Mouse (Mus musculus) hindbrain, embryonic 14.5 days (tissue): ENCODE measurements around the gene Plxna1. TPM values are rescaled to one million over a fixed set of nuclear protein-coding genes. Genes with fewer than 3 reads are reported as not detected.

ENCODE experiments used
- ATAC-seq: fragments of 200-750 bp; cut with Nextera tagmentation; 2 replicates; pipeline ENCODE4 v1.8.0; 2017; ENCODE audit warnings: moderate number of reproducible peaks, mild to moderate bottlenecking, moderate TSS enrichment, moderate library complexity; ENCODE audit not compliant: low FRiP score
- DNase-seq: peaks from one replicate; pipeline ENCODE4 v3.0.0-alpha.2; 2015; ENCODE audit warnings: low spot score
- H3K27ac ChIP-seq: fragments of 300-500 bp; sonication (generic); 2 replicates; pipeline ENCODE4 v1.5.1; 2014; ENCODE audit warnings: mild to moderate bottlenecking, moderate library complexity
- H3K27me3 ChIP-seq: fragments of 300-500 bp; sonication (generic); 2 replicates; pipeline ENCODE4 v1.6.1; 2014; ENCODE audit warnings: mild to moderate bottlenecking, low read length, mixed read lengths; ENCODE audit not compliant: control insufficient read depth, insufficient read depth
- H3K36me3 ChIP-seq: fragments of 300-500 bp; sonication (generic); replicated peaks from 2 replicates; pipeline ENCODE4 v1.6.1; 2014; ENCODE audit not compliant: control insufficient read depth, insufficient read depth
- H3K4me1 ChIP-seq: fragments of 300-500 bp; sonication (generic); replicated peaks from 2 replicates; pipeline ENCODE4 v1.6.1; 2014; ENCODE audit warnings: antibody characterized with exemption, low read length, mixed read lengths; ENCODE audit not compliant: control insufficient read depth, insufficient read depth
- H3K4me2 ChIP-seq: fragments of 300-500 bp; sonication (generic); replicated peaks from 2 replicates; pipeline ENCODE4 v1.6.1; 2014; ENCODE audit warnings: mild to moderate bottlenecking, moderate library complexity
- H3K4me3 ChIP-seq: fragments of 300-500 bp; sonication (generic); replicated peaks from 2 replicates; pipeline ENCODE4 v1.5.1; 2014; ENCODE audit warnings: mild to moderate bottlenecking, low read length
- H3K9ac ChIP-seq: fragments of 300-500 bp; sonication (generic); 2 replicates; pipeline ENCODE4 v1.6.1; 2014
- H3K9me3 ChIP-seq: fragments of 300-500 bp; sonication (generic); 2 replicates; pipeline ENCODE4 v1.6.1; 2016; ENCODE audit warnings: low read length; ENCODE audit not compliant: control insufficient read depth
- WGBS: fragments of 180-500 bp; shearing (Covaris S2); extraction: QIAGEN DNeasy Blood & Tissue Kit; methylation state at CpG from one replicate; pipeline ENCODE4 v1.1.7; 2014; 5-methylcytosine and 5-hydroxymethylcytosine counted together
- polyA plus RNA-seq: library from polyadenylated mRNA; unstranded; fragments of >200 nt; fragmentation: Nextera tagmentation; extraction: Ambion mirVana; gene quantifications from 2 replicates; pipeline ENCODE4 v1.2.1, GENCODE M21; 2014

The Plxna1 gene
- polyA plus RNA-seq, result 47.3 and 53.3 TPM in 2 replicates

DNA sequence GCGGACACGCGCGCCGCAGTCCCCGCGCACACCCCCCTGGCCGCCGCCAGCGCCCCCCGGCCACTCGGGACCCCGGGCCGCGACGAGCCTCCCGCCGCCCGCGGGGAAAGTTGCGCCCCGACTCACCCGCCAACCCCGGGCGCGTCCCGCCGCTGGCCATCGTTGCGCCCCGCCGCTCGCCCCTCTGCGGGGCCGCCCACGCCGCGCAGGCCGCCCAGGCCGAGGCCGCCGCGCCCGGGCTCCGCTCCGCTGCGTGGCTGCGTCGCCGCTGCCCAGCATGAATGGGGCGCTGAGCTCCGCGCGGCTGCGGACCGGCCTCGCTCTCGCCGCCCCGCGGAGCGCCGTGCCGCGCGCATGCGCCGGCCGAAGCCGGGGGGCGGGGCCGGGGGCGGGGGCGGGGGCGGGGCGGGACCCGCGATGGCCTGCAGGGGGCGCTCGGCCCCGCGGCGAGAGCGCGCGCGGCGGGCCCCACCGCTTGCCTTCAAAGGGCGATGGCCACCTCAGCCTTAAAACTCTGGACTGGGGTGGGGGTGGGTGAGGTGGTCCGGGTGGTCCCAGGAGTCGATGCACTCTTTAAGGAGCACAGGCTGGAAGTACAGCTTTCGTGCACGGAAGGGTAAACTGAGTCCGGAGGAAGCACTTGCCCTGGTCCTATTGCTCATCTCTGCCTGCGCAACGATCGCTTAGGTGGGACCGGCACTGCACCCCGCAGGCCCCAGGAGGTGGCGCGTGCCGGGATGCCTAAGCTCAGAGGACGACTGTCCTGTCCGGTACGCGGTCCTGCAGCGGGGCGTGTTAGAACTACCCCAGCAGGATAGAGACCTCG, at the start of gene Plxna1:
Gene Plxna1 (minus strand): TSS at position 340 of the 826 bp plus-strand sequence.
- Histone ChIP-seq H3K27me3 (no peaks in the 10 kb centered on the region), H3K9me3 (no peaks in the 10 kb centered on the region), H3K36me3 (no peaks in the 10 kb centered on the region), H3K4me3 (peak within 1 kb of the TSS; percentile 100), H3K27ac (peak within 1 kb of the TSS; percentile 85), H3K9ac (peak within 1 kb of the TSS; percentile 98), H3K4me1 (peaks cover 35% of the 10 kb centered on the region), H3K4me2 (peak within 1 kb of the TSS; percentile 97)
- DNase-seq, result peak; percentile 82
- under 1% methylated on average over 97 of the region's 110 CpGs for WGBS
- peak; percentile 80 for ATAC-seq

DNA sequence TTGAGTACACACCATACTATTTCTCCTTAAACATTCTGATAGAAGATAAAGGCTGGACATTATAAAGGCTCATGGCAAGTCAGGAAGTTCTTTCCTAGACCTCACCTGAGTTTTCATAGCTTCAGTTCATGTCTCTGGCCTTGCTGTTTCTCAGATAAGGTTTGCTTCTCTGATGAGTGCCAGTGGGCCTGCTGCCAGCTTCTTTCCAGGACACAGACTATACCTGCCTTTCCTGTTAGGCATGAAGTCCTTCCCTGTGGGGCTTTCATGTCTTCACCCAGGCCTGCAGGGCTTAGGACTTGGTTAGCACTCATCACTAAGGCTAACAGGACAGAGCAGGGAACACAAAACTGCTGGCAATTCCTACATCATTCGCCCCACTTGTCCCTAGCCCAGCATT, 46.6 kb upstream of the Plxna1 start:
- no peak for ATAC-seq
- Histone ChIP-seq H3K27me3 (no peaks in the 10 kb centered on the region), H3K4me2 (no peak overlapping the region), H3K36me3 (no peaks in the 10 kb centered on the region), H3K9ac (no peak overlapping the region), H3K9me3 (no peaks in the 10 kb centered on the region), H3K27ac (no peak overlapping the region), H3K4me3 (no peak overlapping the region), H3K4me1 (no peaks in the 10 kb centered on the region; the same call in 1 of the 2 replicates)
- 92% methylated on average over 1 of the region's 1 CpGs for WGBS
- no peak for DNase-seq

DNA sequence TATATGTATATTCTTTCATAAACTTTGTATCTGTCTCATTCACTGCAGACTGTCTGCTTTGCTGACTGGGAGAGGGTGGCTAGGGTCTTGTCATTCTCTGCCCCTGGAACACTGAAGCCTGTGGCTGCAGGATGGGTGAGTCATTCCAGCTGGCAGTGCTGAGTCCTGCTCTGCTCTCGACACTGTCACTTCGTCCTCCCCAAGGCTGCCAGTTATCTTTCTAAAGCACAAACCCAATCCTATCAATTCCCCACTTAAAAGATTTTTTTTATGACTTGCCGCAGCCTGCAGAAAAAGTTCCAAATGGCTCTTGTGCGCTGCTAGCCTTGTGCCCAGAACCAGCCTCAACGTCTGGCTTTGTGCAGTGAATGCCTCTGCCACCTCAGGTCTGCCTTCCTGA, 45.8 kb upstream of the Plxna1 start:
- Histone ChIP-seq H3K27ac (no peak overlapping the region), H3K36me3 (no peaks in the 10 kb centered on the region), H3K9ac (no peak overlapping the region), H3K4me3 (no peak overlapping the region), H3K4me1 (no peaks in the 10 kb centered on the region; the same call in 1 of the 2 replicates), H3K27me3 (no peaks in the 10 kb centered on the region), H3K4me2 (no peak overlapping the region), H3K9me3 (no peaks in the 10 kb centered on the region)
- no peak for ATAC-seq
- no peak for DNase-seq
- WGBS, result 85% methylated on average over 5 of the region's 5 CpGs

DNA sequence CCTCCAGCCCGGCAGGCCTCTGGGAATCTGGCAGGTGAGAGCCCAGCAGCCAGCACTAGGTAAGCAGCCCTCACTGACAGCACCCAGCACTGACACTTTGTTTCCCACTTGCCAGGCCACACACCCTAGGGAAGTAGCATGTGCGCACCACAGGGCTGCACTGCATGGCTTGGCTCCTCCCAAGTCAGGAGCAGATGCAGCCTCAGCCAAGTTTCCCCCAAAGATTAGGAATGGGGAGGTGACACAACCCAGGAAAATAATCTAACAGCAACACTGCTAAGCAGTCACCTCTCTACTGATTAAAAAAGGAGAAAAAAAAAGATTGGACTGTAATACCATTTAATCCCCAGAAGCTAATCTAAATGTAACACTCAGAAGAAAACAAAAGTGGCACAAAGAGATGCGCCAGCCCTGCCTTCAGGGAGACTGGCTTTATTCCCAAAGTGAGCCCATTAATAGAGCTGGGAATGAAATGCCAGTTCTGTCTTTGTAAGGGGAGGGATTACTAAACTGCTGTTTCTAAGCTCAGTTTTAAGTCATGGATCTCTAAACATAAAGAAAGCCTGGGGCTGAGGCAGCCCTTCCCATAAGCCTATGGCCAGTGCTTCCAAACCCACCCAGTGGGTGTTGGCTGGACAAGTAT, 44.9 kb upstream of the Plxna1 start:
- no peak overlapping the region for H3K9ac ChIP-seq
- no peaks in the 10 kb centered on the region for H3K9me3 ChIP-seq
- DNase-seq, result no peak
- H3K4me3 ChIP-seq, result no peak overlapping the region
- no peak overlapping the region for H3K4me2 ChIP-seq
- no peaks in the 10 kb centered on the region for H3K27me3 ChIP-seq
- H3K36me3 ChIP-seq, result no peaks in the 10 kb centered on the region
- no peak overlapping the region for H3K27ac ChIP-seq
- ATAC-seq, result no peak
- peaks cover 4% of the 10 kb centered on the region for H3K4me1 ChIP-seq
- 62% methylated on average over 3 of the region's 3 CpGs for WGBS

DNA sequence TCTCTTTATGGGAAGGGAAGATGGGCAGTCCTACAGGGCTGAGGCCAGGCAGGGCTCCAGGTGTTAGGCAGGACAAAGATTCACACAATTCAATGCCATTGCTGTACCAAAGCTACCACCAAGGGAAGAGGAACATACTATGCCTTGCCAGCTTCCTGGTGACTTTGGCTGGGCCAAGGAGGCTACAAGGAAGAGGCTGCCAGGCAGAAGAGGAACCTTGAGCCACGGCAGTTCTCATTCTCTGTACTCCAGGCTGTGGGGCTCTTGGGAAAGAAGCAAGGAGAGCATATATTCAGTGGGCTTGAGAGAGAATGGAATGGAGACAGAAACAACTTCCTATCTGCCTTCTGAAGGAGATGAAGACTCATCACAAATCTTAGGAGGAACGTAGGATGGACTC, 42.5 kb upstream of the Plxna1 start:
- Histone ChIP-seq H3K4me2 (no peak overlapping the region), H3K36me3 (no peaks in the 10 kb centered on the region), H3K9ac (no peak overlapping the region), H3K27ac (no peak overlapping the region), H3K4me1 (peaks cover 6% of the 10 kb centered on the region), H3K4me3 (no peak overlapping the region), H3K9me3 (no peaks in the 10 kb centered on the region), H3K27me3 (no peaks in the 10 kb centered on the region)
- DNase-seq (no peak), ATAC-seq (no peak)
- WGBS, result 88% methylated on average over 2 of the region's 2 CpGs

DNA sequence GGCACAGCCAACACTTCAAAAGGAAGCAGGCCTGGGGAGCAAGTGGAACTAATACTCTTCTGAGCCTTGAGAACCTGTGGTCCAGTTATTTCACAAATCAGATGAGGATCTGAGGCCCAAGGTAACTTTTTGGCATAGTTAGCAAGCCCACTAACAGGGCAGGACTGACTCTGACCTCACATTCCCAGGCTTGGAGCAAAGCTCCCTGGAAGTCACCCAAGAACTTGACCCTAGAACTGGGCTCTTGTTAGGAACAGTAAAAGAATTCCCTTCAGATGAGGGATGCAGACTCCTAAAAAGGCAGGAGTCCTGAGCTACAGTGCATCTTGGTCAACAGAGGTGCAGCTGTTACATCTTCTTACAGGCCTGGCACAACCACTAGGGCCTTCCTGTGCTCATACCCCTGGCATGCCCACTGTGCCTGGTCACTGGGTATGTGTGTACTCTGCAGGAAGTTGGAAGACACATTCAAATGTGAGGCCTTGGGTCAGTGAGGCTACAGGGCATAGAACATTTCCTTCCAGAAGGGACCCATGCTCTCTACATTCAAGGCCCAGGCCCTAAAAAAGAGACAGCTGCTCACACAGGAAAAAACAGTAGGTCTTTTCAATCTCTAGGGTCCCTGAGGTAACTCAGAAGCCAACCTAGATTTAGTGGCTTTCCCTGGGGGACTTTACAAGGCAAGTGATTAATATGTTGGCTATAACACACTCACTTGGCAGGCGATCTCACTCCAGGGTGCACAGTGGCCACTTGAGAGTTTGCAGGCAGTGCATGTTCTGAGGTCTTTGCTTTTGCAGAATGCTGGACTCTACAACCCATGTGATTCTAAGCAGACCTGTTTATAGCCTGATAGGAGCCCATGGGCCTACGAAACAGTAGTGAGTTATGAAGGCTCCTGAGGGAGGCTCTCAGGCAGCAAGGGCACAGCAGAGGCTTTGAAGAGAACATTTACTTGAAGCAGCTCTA, 41.1 kb upstream of the Plxna1 start:
- H3K36me3 ChIP-seq, result no peaks in the 10 kb centered on the region
- ATAC-seq (no peak), DNase-seq (no peak)
- H3K27me3 ChIP-seq, result no peaks in the 10 kb centered on the region
- H3K27ac ChIP-seq, result no peak overlapping the region
- H3K9me3 ChIP-seq, result no peaks in the 10 kb centered on the region
- H3K4me1 ChIP-seq, result peaks cover 6% of the 10 kb centered on the region
- H3K9ac ChIP-seq, result no peak overlapping the region
- no peak overlapping the region for H3K4me2 ChIP-seq
- H3K4me3 ChIP-seq, result no peak overlapping the region
- 60% methylated on average over 2 of the region's 2 CpGs for WGBS

DNA sequence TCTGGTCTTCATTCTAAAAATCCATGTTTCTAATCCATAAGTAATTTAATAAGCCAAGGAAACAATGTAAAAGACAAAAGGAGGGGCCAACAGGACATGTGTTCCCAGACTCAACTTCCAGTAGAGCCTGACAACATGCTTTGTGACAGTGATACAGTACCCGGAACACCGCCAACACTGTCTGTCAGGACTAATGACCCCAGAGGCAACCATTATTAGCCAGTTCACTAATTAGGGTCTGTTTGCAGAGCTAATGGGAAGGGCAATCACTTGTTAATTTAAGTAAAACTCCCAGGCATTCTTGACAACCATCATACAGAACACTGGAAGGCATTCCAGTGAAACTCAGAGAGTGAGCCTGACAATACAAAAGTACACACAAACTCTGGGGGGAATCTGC, 40.0 kb upstream of the Plxna1 start:
- ATAC-seq (no peak), DNase-seq (no peak)
- Histone ChIP-seq H3K36me3 (no peaks in the 10 kb centered on the region), H3K4me1 (peaks cover 6% of the 10 kb centered on the region; the same call in 1 of the 2 replicates), H3K27me3 (no peaks in the 10 kb centered on the region), H3K4me3 (no peak overlapping the region), H3K9me3 (no peaks in the 10 kb centered on the region), H3K27ac (no peak overlapping the region), H3K4me2 (no peak overlapping the region), H3K9ac (no peak overlapping the region)
- 47% methylated on average over 2 of the region's 2 CpGs for WGBS

DNA sequence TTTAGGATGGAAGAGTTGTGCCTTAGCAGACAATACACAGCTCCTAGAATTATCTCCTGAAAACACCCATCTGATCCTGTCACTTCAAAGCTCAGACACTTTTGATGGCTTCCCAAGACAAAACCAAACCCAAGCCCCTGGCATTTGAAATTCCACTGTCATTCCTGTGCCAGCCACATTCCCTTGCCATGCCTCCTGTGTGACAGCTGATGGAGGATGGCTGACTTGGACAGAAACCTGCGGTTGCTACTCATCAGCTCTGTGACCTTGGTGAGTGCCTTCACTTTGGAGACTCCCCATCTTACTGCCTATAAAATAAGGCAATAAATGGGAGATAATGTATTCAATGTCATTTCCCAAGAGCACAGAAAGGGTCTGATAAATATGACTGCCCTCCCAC, 37.1 kb upstream of the Plxna1 start:
- no peak for ATAC-seq
- DNase-seq, result no peak
- H3K9ac ChIP-seq, result no peak overlapping the region
- peaks cover 6% of the 10 kb centered on the region; the same call in 1 of the 2 replicates for H3K4me1 ChIP-seq
- no peaks in the 10 kb centered on the region for H3K27me3 ChIP-seq
- H3K9me3 ChIP-seq, result no peaks in the 10 kb centered on the region
- WGBS, result 86% methylated on average over 1 of the region's 1 CpGs
- no peaks in the 10 kb centered on the region for H3K36me3 ChIP-seq
- H3K4me2 ChIP-seq, result no peak overlapping the region
- no peak overlapping the region for H3K27ac ChIP-seq
- H3K4me3 ChIP-seq, result no peak overlapping the region

DNA sequence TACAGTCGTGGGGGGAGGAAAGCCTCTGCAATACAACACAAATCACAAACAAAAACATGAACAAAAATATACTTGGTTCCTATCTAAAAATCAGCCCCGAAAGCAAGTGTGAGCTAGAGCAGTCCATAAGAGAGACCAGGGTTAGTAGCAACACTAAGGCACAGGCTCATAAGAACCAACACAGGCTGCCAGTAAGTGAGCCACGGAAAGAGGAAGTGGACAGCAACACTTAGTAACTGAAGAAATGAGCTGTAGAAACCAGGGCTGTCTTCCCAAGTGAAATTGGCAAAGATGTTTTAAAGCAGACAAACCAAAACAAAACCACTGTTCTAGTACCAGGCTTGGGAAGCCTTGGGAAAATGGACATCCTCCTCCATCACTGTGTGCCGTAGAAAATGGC, 35.5 kb upstream of the Plxna1 start:
- Histone ChIP-seq H3K4me1 (peaks cover 6% of the 10 kb centered on the region; the same call in 1 of the 2 replicates), H3K4me3 (no peak overlapping the region), H3K27ac (no peak overlapping the region), H3K36me3 (no peaks in the 10 kb centered on the region), H3K4me2 (no peak overlapping the region), H3K9ac (no peak overlapping the region), H3K27me3 (no peaks in the 10 kb centered on the region), H3K9me3 (no peaks in the 10 kb centered on the region)
- no peak for DNase-seq
- ATAC-seq, result no peak
- 87% methylated on average over 4 of the region's 4 CpGs for WGBS
